Mouse (Mus musculus): ENCODE results near the gene Glb1l3.
"Not testable (repeated sequence)": the region's sequence is repeated elsewhere in the genome, so short reads cannot be mapped to it uniquely, and the experiment has no call there.

Gene Glb1l3

DNA sequence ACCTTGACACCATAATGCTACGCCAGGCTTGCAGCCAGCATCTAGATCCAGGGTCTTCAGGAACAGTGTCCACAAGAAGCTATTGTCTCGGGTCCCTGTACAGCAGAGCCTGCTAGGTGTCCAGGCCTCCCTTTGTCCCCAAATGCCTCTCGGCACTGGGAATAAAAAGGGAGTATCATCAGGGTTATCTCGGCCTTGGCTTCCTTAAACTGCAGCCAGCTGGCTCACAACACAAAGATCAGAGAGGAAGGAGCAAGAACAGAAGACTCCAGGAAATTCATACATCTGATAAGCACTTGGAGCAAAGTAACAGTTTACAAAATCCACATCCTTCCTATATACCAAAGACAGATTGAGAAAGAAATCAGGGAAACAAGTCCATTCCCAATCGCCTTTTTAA is at the start of gene Glb1l3:
Gene Glb1l3, minus strand, starts transcription at position 140 of the 400 bp plus-strand sequence.
- no peak for DNase-seq (ENCODE audit: low spot score in 2 of 2)

DNA sequence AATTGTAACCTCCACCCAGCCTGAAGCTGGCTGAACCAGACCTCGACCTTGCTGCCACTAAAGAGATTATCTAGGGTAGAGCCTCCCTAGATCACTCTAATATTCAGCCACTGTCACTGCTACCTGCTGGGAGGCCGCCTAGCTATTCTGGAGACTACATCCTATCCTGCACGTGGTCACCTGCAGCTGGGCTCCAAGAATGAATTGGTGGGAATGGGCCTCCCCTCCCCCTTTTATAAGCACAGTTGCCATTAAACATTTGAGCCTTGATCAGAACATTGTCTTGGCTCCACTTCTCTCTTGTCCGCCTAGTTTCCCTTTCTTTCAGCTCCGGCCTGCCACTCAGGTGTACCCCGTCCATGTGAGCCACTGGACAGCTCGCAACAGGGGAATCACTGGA is 9.2 kb upstream of the Glb1l3 start:
- DNase-seq (ENCODE audit: low spot score in 2 of 2): not testable (repeated sequence)

- no peak for DNase-seq (ENCODE audit: low spot score in 2 of 2)
Observed at GRCm38 (mm10) chr9:26831089-26831488, 29.6 kb downstream of the Glb1l3 start.

- no peak for DNase-seq (ENCODE audit: low spot score in 2 of 2)
Observed at GRCm38 (mm10) chr9:26819942-26820341, 40.7 kb downstream of the Glb1l3 start.

- no peak for DNase-seq (ENCODE audit: low spot score in 2 of 2)
Observed at GRCm38 (mm10) chr9:26808735-26809134, 52.0 kb downstream of the Glb1l3 start.

- DNase-seq (ENCODE audit: low spot score in 2 of 2): peak; percentile 8 to 59
Observed at GRCm38 (mm10) chr9:26805935-26806666, 54.6 kb downstream of the Glb1l3 start, which contains the start of gene Glb1l2. Glb1l2 (minus strand) TSS chr9:26806468.

DNA sequence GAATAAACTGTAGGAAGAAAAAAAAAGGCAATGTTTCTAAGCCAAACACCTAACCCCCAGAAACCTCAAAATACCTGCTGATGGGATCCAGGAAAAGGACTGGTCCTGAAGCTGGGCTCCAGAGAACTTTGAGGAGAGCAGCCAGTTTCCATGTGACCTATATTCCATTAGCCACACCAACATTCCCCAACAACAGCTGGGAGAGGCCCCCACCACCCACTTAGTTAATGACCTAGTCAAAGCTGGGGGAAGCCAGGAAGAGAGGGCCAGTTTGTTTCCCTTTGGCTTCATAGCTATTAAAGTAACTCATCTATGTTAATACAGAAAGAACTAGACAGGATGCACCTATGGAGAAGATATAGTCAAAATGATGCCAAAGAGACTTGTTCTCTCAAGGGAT is 56.4 kb downstream of the Glb1l3 start:
- no peak for DNase-seq (ENCODE audit: low spot score in 2 of 2)

DNA sequence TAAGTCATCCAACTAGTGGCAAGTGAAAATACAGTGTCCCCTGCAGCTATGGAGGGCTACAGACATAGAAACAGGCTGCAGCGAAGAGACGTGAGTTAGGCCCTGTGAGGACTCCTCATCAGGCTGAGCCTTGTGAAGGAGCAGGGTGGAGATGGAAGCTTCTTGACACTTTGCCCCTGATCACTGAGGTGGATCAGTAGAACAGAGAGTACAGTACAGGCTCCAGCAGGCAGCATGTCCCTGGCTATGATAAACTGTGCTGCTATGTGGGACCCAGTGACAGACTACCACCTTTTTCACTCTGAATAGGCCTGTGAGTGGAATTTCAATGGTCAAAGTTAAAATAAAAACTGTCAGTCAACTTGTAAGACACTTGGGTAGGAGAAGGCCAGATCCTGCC is 60.3 kb downstream of the Glb1l3 start:
- no peak for DNase-seq (ENCODE audit: low spot score in 2 of 2)

- DNase-seq (ENCODE audit: low spot score in 2 of 2): no peak
Observed at GRCm38 (mm10) chr9:26798731-26799130, 62.0 kb downstream of the Glb1l3 start.

GRCm38 (mm10) chr9:26798205-26798604 is 62.5 kb downstream of the Glb1l3 start:
- no peak for DNase-seq (ENCODE audit: low spot score in 2 of 2)

- no peak for DNase-seq (ENCODE audit: low spot score in 2 of 2)
Observed at GRCm38 (mm10) chr9:26792829-26793228, 67.9 kb downstream of the Glb1l3 start.

DNA sequence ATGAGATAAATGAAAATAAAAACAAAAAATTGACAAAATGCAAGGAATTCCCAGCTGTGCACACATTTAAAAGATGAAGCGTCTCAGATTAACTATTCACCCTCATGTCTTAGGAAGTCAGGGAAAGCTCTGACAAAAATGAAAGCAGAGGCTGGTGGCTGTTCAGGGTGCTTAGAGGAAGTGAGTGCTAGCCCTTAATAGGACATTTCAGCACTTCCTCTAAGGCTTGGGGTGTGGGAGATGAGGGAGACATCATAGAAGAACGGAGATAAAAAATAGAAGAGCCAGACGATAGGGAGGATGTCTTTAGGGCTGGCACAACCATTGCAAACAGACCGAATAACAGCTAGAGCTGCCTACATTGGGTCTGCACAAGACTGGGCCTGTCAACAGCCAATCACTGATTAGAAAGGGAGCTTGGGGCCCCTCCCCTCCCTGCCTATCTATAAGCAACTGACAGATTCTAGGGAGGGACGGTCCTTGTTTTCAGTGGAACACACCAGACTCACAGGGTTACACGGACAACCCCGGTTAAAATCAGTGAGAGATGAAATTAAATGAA is 77.2 kb downstream of the Glb1l3 start:
- no peak for DNase-seq (ENCODE audit: low spot score in 2 of 2)

DNA sequence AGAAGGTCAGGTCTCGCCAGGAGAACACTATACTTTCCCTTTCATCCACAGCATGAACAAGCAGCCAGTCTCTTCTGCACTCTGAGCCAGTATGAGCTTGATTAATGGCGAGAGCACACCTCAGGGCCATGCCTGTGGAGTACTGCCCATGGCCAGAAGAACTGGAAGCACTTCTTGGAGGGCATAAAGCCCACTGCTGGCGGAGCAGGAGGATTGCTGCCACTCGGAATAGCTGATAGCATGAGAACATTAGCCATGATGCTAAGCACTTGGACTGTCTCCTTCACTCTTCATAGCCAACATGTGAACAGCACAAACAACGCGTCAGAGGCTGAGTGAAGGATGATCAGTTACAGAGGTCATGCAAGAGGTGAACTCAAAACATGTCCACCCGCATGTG is 82.3 kb downstream of the Glb1l3 start:
- no peak for DNase-seq (ENCODE audit: low spot score in 2 of 2)

GRCm38 (mm10) chr9:26776122-26776902 is 84.4 kb downstream of the Glb1l3 start:
- no peak for DNase-seq (ENCODE audit: low spot score in 2 of 2)

DNA sequence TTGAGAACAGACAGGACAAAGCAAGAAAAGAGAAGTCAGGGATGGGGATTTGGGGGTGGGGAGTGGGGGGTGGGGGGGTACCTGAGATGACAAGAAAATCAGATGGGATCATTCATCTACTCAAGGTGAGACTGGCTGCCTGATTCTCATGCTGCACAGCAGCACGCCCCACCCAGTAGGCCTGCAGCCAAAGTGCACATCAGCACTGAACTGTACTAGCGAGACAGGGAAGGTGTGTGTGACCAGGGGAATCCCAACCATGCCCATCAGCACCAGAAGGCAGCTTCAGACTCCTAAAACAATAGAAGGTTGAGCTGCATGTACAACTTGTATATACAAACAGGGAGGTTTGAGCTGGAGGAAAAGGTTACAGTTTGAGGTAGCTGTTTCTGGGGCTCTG is 85.0 kb downstream of the Glb1l3 start:
- DNase-seq (ENCODE audit: low spot score in 2 of 2): no peak

DNA sequence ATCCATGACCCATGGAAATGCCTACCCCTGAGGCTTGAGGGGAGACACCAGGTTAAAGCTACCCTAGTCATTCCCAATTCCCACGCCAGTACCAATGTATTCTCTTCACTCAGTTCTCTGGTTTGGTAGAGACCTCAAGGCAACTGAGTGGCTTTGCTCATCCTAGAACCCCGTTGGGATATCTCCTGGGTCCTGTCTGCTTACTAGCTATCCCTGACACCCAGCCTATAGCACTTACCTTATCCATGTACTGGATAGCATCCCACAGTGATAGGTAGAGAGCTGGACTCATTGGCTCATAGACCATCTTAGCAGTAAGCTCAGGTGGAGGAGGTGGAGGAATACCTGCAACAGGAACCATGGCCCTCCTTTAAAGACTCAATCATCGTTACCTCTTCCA is 92.5 kb downstream of the Glb1l3 start:
- no peak for DNase-seq (ENCODE audit: low spot score in 2 of 2)

All from spleen, postnatal 10 days (tissue).